Mouse (Mus musculus) T-helper 1 cell (primary cell): ENCODE results near the gene B230104I21Rik.

Experiments
- in situ Hi-C: fragments of 300-600 bp; cut with MboI, MseI; formaldehyde crosslinking; loops from one replicate; pipeline ENCODE4 v1.15.1; 2025; ENCODE audit warnings: high pct_unique_total_duplicates

B230104I21Rik gene

GRCm38 (mm10) chr4:154348197-154348786 lies 12.4 kb downstream of the B230104I21Rik start:
- in situ Hi-C loops, result no loop called here

DNA sequence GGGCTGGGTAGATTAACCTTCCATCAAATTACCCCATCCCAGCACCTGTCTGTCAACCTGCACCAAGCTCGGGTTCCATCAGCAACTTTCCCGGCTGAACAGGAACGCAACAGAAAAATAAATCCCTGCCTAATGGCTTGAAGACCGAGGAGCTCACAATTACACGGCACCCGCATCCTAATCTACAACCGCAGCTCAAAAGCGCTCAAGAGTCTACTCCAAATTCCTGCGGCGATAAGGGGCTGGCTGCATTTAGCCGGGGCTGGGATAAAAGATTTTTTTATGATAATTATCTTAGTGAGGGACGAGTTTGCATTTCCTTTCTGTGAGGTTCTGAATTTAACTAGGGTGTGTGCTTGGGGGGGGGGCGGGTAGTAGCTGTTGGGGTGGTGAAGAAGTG lies 16.3 kb downstream of the B230104I21Rik start:
- in situ Hi-C loops, result no loop called here

DNA sequence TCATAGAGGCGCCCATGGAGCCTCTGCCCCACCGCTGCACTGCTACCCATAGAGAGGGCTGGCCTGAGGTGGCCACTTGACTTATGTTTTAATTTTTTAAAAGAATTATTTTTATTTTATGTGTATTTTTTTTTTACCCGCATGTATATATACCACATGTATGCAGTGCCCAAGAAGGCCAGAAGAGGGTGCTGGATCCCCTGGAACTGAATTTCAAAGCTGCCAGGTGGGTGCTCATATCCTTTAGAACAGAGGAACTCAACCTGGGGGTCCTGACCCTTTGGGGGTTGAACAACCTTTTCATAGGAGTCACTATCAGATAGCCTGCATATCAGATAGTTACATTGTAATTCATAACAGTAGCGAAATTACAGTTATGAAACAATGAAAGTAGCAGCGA lies 19.5 kb downstream of the B230104I21Rik start:
- in situ Hi-C loops, result no loop called here

DNA sequence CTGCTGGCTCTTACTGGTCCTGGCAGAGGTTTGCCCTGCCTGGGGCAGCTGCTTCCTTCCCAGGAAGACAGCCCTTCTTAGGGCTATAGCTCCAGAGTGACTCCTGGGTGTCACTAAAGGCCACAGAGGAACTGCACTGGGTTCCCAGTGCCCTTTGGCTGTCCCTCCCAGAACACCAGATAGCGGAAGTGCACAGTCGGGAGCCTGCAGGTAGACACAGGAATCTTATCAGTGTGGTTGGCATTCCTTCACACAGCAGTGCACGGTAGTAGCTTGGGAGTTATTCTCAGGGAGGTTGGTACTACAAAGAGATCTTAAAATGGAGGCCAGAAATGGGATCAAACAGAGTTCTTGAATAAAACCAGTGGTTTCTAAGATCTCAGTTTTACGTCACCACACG lies 22.4 kb downstream of the B230104I21Rik start:
- in situ Hi-C loops, result no loop called here

DNA sequence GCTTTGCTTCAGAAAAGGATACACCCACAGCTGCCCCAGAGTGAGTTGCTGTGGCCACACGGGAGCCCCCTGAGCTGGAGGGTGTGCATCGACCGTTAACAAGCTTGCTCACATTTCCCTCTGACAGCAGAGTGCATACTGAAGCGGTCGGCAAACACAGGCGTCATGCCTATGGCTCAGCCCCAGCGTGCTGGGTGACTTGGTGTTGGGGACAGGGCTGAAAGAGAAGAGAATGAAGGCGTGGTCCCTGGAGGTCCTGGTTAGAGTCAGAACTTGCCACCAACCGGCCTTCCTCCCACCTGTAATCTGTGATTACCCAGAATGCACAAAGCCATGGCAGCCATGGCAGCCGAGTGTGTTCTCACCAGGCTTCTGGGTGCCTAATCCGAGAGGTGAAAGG lies 22.9 kb downstream of the B230104I21Rik start:
- in situ Hi-C loops, result no loop called here

GRCm38 (mm10) chr4:154359762-154360300 lies 23.9 kb downstream of the B230104I21Rik start:
- in situ Hi-C loops, result no loop called here

- in situ Hi-C loops, result no loop called here
These were observed 24.5 kb downstream of the B230104I21Rik start for GRCm38 (mm10) chr4:154360441-154360840.

- in situ Hi-C loops, result no loop called here
These were observed 24.9 kb downstream of the B230104I21Rik start for GRCm38 (mm10) chr4:154360850-154361249.

DNA sequence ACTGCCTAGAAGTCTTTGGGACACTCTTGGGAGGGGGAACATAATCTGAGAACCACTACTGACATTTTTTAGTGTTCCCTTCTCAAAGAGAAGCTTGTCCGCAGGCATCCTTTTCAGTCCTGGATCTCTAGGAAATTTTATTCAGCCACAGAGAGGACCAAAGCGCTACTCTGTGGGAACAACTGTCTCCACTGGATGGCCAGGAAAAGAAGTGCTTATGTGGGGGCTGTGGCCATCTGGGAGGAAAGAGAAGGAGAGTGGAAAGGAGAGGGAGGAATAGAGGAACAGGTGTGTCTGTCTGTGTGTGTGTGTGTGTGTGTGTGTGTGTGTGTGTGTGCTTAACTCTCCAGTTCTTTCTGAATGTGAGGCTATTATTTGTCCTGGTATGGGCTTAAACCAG lies 28.8 kb downstream of the B230104I21Rik start:
- in situ Hi-C loops, result no loop called here

- in situ Hi-C loops, result no loop called here
These were observed 30.9 kb downstream of the B230104I21Rik start for GRCm38 (mm10) chr4:154366836-154367235.

DNA sequence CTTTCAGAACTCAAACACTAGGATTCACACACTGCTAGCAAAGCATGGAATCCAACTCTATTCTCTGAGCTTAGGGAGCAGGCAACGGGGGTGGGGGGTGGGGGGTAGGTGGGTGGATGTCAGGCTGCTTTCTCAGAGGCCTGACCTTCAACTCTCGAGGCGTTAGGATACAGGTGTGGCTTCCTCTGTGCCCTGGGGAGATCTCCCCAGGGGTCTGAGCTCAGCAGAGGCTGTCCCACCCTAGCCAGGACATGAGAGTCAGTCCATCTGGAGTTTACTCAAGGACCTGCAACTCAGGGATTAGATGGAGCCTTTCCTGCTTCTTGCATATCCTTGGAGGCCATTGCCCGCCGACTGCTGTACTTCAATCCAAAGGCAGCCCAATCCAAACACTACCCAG lies 33.2 kb downstream of the B230104I21Rik start:
- in situ Hi-C loops, result no loop called here

DNA sequence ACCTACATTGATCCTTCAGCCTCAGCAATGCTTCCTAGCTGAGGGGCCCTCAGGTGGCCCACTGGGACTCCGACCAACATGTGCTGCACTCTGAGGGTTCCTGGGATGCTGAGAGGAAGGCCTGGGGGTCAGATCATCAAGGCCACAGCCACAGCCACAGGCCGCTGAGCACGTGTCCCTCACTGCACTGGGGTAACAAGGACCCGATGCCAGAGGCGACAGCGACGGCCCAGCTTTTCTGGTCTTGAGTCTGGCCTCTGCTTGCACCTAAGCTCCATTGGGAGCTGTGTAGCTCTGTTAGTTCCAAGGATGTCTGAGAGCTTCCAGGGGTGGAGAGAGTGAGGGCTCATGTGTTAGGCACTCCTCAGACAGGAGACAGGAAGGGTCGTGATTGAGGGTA lies 34.9 kb downstream of the B230104I21Rik start:
- in situ Hi-C loops, result no loop called here

- in situ Hi-C loops, result no loop called here
These were observed 35.8 kb downstream of the B230104I21Rik start for GRCm38 (mm10) chr4:154371542-154372247.

DNA sequence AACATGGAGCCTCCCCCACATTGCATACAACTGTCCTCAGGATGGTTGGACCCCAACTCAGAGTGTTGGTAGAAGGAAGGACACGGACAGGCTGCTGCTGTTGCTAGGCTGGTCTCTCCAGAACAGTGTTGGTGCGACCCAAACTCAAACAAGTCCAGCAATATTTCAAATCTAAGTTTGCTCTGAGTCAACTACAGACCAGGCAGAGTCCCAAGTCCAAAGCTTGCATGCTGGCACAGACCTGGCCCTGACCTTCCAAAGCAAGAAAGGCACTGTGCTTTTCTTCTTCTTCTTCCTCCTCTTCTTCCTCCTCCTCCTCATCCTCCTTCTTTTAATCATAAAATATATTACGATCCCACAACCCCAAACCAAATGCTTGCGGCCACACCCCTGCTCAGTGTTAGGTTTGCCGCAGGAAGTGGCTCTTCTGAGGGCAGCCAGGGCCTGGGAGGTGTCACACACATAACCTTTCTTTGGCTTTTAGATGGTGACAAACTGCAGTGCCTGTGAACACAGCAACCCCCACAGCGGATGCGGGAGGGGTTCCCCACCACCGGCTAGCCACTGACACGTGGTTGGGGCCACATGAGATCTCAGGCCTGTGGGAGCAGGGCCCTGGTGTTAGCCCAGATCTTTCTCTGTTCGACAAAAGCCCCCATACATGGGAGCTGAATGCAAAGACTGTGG lies 40.2 kb downstream of the B230104I21Rik start:
- in situ Hi-C loops, result no loop called here

DNA sequence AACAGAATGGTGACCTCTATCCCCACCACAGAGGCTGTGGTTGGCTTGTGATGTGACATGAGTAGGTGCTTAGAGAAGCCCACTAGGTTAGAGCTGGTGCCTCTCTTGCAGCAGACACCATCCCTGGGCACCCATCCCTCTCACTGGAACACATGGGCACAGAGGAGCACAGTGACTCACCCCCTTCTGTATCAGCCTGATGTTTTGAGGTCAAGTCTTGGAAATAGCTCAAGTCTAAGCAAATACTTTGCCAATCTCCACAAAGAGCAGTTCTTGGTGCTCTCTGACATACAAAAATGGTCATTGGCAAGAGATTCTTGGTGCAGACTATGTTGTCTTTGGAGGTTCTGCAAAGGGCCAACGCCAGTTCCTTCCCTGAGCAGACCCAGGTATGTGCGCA lies 42.9 kb downstream of the B230104I21Rik start:
- in situ Hi-C loops, result no loop called here

DNA sequence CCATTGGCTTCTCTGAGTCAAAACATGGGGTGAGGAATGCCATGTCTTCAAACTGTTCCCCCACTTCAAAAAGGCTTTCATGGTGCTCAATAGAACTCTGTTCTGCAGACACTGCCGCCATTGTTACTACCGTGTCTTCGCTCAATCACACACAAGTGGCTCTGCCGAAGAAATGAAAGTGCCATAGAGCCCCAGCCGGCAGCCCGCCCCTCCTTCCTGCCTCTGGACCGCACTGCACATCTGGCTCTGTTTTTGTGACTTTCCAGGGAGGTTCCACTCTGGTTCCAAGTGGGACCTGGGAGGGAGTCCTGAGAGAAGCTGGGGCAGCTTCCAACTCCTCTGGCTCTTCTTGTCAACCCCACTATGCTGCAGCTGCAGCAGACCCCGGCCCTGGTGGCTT lies 49.3 kb downstream of the B230104I21Rik start:
- in situ Hi-C loops, result no loop called here

DNA sequence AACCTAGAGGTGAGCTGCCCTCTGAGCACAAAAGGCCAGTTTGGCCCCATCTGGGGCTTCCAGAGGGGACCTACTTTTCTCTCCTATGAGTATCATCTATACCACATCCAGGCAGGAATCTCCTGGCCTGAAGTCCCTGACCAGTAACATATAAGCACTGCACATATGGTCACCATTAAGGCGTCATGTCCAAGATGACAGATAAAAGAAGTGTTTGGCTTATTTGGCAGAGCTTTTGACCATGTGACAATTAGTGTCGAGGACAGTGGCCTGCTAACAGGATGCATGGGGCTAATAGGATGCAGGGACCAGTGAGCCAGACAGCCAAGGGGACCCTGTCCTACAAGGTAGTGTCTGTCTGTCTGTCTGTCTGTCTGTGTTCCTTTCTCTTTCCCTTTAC lies 50.0 kb downstream of the B230104I21Rik start:
- in situ Hi-C loops, result no loop called here

DNA sequence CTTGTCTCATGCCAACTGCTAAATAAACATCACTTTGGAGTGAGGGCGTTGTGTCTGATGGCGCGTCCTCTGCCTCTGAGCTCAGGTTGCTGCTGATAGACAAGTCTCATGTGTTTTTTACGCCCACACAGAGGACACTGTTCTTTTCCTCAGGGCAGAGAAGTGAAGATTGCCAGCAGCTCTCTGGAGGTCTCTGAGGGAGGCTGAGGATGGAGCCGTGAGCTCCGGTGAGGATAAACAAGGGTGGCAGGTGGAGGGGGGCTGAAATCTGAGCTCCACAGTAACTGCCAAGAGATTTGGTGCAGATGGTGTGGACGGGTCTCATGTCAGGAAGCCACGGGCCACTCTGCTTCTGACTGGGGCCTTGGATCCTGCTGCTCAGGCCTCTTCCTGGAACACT lies 50.9 kb downstream of the B230104I21Rik start:
- in situ Hi-C loops, result no loop called here

DNA sequence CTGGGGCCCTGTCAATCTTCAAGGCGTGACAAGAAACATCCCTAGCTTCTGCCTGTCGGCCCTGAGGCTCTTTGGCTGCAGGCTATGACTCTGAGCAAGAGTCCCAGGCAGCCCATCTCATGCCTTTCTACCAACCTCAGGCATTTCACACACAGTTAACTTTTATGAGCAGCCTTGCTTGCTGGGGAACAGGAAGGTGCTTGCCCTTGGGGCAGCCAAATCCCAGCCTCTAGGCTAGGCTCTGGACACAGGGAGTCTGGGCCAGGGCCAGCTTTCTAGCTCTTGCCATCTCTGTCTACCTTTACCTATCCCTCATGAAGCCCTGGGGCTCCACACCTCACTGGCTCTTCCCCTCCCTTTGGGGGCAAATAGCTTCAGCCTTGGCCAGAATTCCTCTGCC lies 53.7 kb downstream of the B230104I21Rik start:
- in situ Hi-C loops, result no loop called here

- in situ Hi-C loops, result no loop called here
These were observed 54.6 kb downstream of the B230104I21Rik start for GRCm38 (mm10) chr4:154390333-154391080.

GRCm38 (mm10) chr4:154392641-154393040 lies 56.7 kb downstream of the B230104I21Rik start:
- in situ Hi-C loops, result no loop called here
